8 mouse cellular contexts compared by ENCODE assay signal in the genomic region with DNA sequence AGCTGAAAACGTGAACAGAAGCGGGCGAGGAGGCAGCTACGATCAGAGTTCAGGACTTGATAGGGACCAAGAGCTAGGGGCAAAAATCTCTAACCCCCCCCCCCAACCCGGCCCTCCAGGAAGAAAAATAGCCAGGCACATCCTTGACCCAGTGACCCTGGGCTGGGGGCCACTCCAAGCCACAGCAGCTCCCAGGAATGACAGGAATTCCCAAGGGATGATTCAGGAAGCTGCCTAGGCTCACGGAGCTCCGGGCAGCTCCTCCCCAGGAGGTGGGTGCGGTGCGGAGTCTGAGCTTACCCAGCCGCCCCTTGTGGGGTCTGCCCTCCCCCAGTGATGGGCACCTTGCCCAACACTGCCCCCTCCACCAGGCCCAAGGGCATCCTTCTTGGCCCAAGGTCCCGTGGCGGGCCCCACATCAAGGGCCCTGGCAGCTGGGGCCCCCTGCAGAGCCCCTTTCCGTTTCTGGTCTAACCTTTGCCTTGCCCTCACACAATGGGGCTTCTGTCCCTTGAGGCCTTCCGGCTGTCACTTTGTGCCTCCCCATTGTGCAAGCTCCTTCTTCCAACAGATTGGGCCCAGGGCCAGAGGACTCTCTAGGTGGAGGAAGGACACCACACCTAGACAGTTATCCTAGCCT. TPM values are rescaled to one million over a fixed set of nuclear protein-coding genes. Genes with fewer than 3 reads are reported as not detected.
DNase-seq lines count a peak whose midpoint lies in the region; ATAC-seq and TF ChIP-seq lines count a peak whose summit lies in the region.

A gene (minus strand): TSS at position 51 of the 640 bp plus-strand sequence.

- peak within 1 kb of the TSS; percentile 62 for H3K9ac ChIP-seq in heart, embryonic 14.5 days (ENCODE audit: low read length)

- H3K4me1 ChIP-seq in embryonic fibroblast, embryonic 13.5 days (ENCODE audit: control insufficient read depth, insufficient read depth, low read length) = peaks cover 24% of the 10 kb centered on the region
- peaks cover 66 to 71% of the 10 kb centered on the region in 2 experiments for H3K4me1 ChIP-seq in heart, embryonic 14.5 days (ENCODE audit: control insufficient read depth in 2 of 2, insufficient read depth in 2 of 2, low read length in 2 of 2)
- peaks cover 10% of the 10 kb centered on the region; the same call in 1 of the 2 replicates for H3K4me1 ChIP-seq in megakaryocyte, embryonic 14.5 days

- whole genome bisulfite sequencing in heart, embryonic 14.5 days = 4% methylated on average over 14 of the region's 14 CpGs

- ATAC-seq in heart, embryonic 14.5 days (ENCODE audit: insufficient number of reproducible peaks, insufficient read depth, low FRiP score, low read depth) = no peak

- no peak for TF ChIP-seq POLR2A in embryonic fibroblast, embryonic 13.5 days (IDR thresholded peaks at IDR 0.05; ENCODE audit: low read depth, low read length)

- H3K36me3 ChIP-seq in heart, embryonic 14.5 days (ENCODE audit: control insufficient read depth, insufficient read depth, low read length) = no peaks in the 10 kb centered on the region
- no peaks in the 10 kb centered on the region for H3K36me3 ChIP-seq in megakaryocyte, embryonic 14.5 days (replicated peaks; ENCODE audit: low read length)

- H3K4me2 ChIP-seq in heart, embryonic 14.5 days (ENCODE audit: low read length) = peak within 1 kb of the TSS; percentile 80

- peak within 1 kb of the TSS; percentile 12; the same call in 1 of the 2 replicates for H3K27ac ChIP-seq in embryonic fibroblast, embryonic 13.5 days (ENCODE audit: insufficient read depth, low read length)
- H3K27ac ChIP-seq in heart, embryonic 14.5 days (replicated peaks in 1 of 2; ENCODE audit: control insufficient read depth in 1 of 2, insufficient read depth in 1 of 2, low read depth in 2 of 2, low read length in 2 of 2) = peak within 1 kb of the TSS; percentile 1 to 55

- peak within 1 kb of the TSS; percentile 62 for H3K4me3 ChIP-seq in embryonic fibroblast, embryonic 13.5 days (ENCODE audit: insufficient read depth, low read length)
- H3K4me3 ChIP-seq in heart, embryonic 14.5 days (ENCODE audit: control insufficient read depth in 1 of 2, insufficient read depth in 1 of 2, low read depth in 1 of 2, low read length in 2 of 2) = peak within 1 kb of the TSS; percentile 38 to 43
- H3K4me3 ChIP-seq in megakaryocyte, embryonic 14.5 days (replicated peaks) = peak within 1 kb of the TSS; percentile 71

- no peaks in the 10 kb centered on the region for H3K27me3 ChIP-seq in heart, embryonic 14.5 days (ENCODE audit: control insufficient read depth, insufficient read depth, low read length)
- H3K27me3 ChIP-seq in megakaryocyte, embryonic 14.5 days (replicated peaks) = peaks cover 88% of the 10 kb centered on the region

- TF ChIP-seq CTCF in embryonic fibroblast, embryonic 13.5 days (IDR thresholded peaks at IDR 0.05; ENCODE audit: borderline replicate concordance, insufficient read depth, low read length) = no peak

- DNase-seq in spleen, postnatal 4 days (ENCODE audit: low spot score in 2 of 2) = peak; percentile 30 to 71
- DNase-seq in spleen, adult 12 weeks (ENCODE audit: low spot score) = no peak
- DNase-seq in kidney, postnatal 10 days = peak; percentile 75
- DNase-seq in right cerebral cortex, postnatal 10 days (ENCODE audit: low spot score in 2 of 2) = no peak
- no peak for DNase-seq in thymus, postnatal 4 days

- no peaks in the 10 kb centered on the region for H3K9me3 ChIP-seq in heart, embryonic 14.5 days (ENCODE audit: control insufficient read depth, low read length)
- no peaks in the 10 kb centered on the region for H3K9me3 ChIP-seq in megakaryocyte, embryonic 14.5 days

RNA-seq across cellular contexts. Expression of the gene that starts here (rescaled TPM):
- polyA plus RNA-seq in embryonic fibroblast, embryonic 13.5 days (2011; ENCODE audit: insufficient read length, low read depth, missing spikeins) = 42.1 and 97.0 TPM in 2 replicates
- polyA plus RNA-seq in heart, embryonic 14.5 days (2014; fragmentation: Nextera tagmentation; extraction: Ambion mirVana) = 31.5 and 34.4 TPM in 2 replicates
- 1.2 TPM in 1 of 2 replicates, not detected in the other for polyA plus RNA-seq in megakaryocyte, embryonic 14.5 days (2012; ENCODE audit: insufficient read depth, low replicate concordance)

Comparison
In these comparisons a context has a peak if more than half of its experiments do, and no peak if none do; other contexts are left out.
1. RNA of the gene that starts here (polyA plus RNA-seq): 42.1 to 97.0 TPM in embryonic fibroblast, embryonic 13.5 days and 31.5 to 34.4 TPM in heart, embryonic 14.5 days; 1.2 TPM in megakaryocyte, embryonic 14.5 days; every median in the first group is over 10 times any median in the second.
2. DNase-seq: peak in spleen, postnatal 4 days (2 of 2) and kidney, postnatal 10 days (single experiment); none in spleen, adult 12 weeks (single experiment), right cerebral cortex, postnatal 10 days (0 of 2) and thymus, postnatal 4 days (single experiment).
3. Peak in every context shown above with its lines, with median percentiles within 50 percentile points of each other: H3K4me3 ChIP-seq.